ENCODE assay signal across 8 mouse cellular contexts in genomic region chr6:116673471-116674282, GRCm38 (mm10). TPM values are rescaled to one million over a fixed set of nuclear protein-coding genes. Genes with fewer than 3 reads are reported as not detected.
DNase-seq lines count a peak whose midpoint lies in the region; ATAC-seq lines count a peak whose summit lies in the region.

TSS of gene Rassf4 (minus strand) at chr6:116673952.

- peak; percentile 77 for ATAC-seq in inflammation-experienced regulatory T-cells, adult 6 months
- peak; percentile 75 for ATAC-seq in megakaryocyte, adult 5-6 weeks (ENCODE audit: poor library complexity, severe bottlenecking)

- DNase-seq in adrenal gland, adult (ENCODE audit: inconsistent age in 2 of 2, low spot score in 1 of 2): peak; percentile 78 to 94
- DNase-seq in embryo, embryonic 10.5 days (ENCODE audit: low spot score): peak; percentile 94
- peak; percentile 86 for DNase-seq in gastrocnemius, postnatal 25 days
- DNase-seq in left cerebral cortex, adult 8-10 months (ENCODE audit: low spot score in 2 of 2): peak; percentile 56 to 62
- DNase-seq in right cerebral cortex, adult 18-20 months: peak; percentile 62
- DNase-seq in urinary bladder, adult 2 months (ENCODE audit: low spot score): peak; percentile 57

RNA-seq across cellular contexts. Expression of gene Rassf4, which starts in this region (rescaled TPM):
- 1 to 10 TPM; 1.2 to 2.3 TPM for total RNA-seq in gastrocnemius, postnatal 25 days (2021)
- 1 to 10 TPM; 1.6 to 3.9 (median 1.9) TPM for polyA plus RNA-seq in inflammation-experienced regulatory T-cells, adult 6 months (2017; shearing (Covaris generic))
- total RNA-seq in left cerebral cortex, adult 8-10 months (2022): 1 to 10 TPM; 6.2 to 8.6 (median 7.4) TPM
- total RNA-seq in megakaryocyte, adult 5-6 weeks (2015): 229 and 230 TPM in 2 replicates
- 165 and 181 TPM in 2 replicates for total RNA-seq in megakaryocyte, adult 5-6 weeks (2017)
- 9.0 and 11.9 TPM in 2 replicates for polyA plus RNA-seq in urinary bladder, adult 2 months (2012; rRNA removed)

Comparison
In these comparisons a context has a peak if more than half of its experiments do, and no peak if none do; other contexts are left out.
1. Peak in every context shown above with its lines: DNase-seq and ATAC-seq.
2. RNA of gene Rassf4 (total RNA-seq): 165 to 230 TPM in megakaryocyte, adult 5-6 weeks; 6.2 to 8.6 TPM in left cerebral cortex, adult 8-10 months and 1.2 to 2.3 TPM in gastrocnemius, postnatal 25 days; every median in the first group is over 10 times any median in the second.